Mouse (Mus musculus) forebrain, embryonic 12.5 days (tissue): ENCODE data around the gene Tmem59. TPM values are rescaled to one million over a fixed set of nuclear protein-coding genes. Genes with fewer than 3 reads are reported as not detected.

ENCODE experiments used
- ATAC-seq: fragments of 200-750 bp; cut with Nextera tagmentation; 2 replicates; pipeline ENCODE4 v1.8.0; 2017; ENCODE audit warnings: moderate TSS enrichment; ENCODE audit not compliant: low FRiP score
- H3K27ac ChIP-seq: fragments of 300-500 bp; sonication (generic); 2 replicates; pipeline ENCODE4 v1.5.1; 2016; ENCODE audit warnings: mild to moderate bottlenecking
- H3K27me3 ChIP-seq: fragments of 300-500 bp; sonication (generic); 2 replicates; pipeline ENCODE4 v1.6.1; 2016; ENCODE audit warnings: mild to moderate bottlenecking
- H3K36me3 ChIP-seq: fragments of 300-500 bp; sonication (generic); replicated peaks from 2 replicates; pipeline ENCODE4 v1.6.1; 2016; ENCODE audit warnings: mild to moderate bottlenecking
- H3K4me1 ChIP-seq: fragments of 300-500 bp; sonication (generic); 2 replicates; pipeline ENCODE4 v1.6.1; 2016
- H3K4me2 ChIP-seq: fragments of 300-500 bp; sonication (generic); 2 replicates; pipeline ENCODE4 v1.6.1; 2016; ENCODE audit warnings: mild to moderate bottlenecking, moderate library complexity
- H3K4me3 ChIP-seq: fragments of 300-500 bp; sonication (generic); replicated peaks from 2 replicates; pipeline ENCODE4 v1.5.1; 2016; ENCODE audit warnings: mild to moderate bottlenecking
- H3K9ac ChIP-seq: fragments of 300-500 bp; sonication (generic); 2 replicates; pipeline ENCODE4 v1.6.1; 2016; ENCODE audit warnings: mild to moderate bottlenecking
- H3K9me3 ChIP-seq: fragments of 300-500 bp; sonication (generic); 2 replicates; pipeline ENCODE4 v1.6.1; 2016
- WGBS: fragments of 180-500 bp; shearing (Covaris S2); methylation state at CpG from one replicate; pipeline ENCODE4 v1.1.7; 2016; 5-methylcytosine and 5-hydroxymethylcytosine counted together
- polyA plus RNA-seq: library from polyadenylated mRNA; unstranded; fragments of >200 nt; fragmentation: Nextera tagmentation; extraction: Ambion mirVana; gene quantifications from 2 replicates; pipeline ENCODE4 v1.2.1, GENCODE M21; 2016

The Tmem59 gene
- polyA plus RNA-seq, 1 experiment from 2014 or later, result 289 TPM

DNA sequence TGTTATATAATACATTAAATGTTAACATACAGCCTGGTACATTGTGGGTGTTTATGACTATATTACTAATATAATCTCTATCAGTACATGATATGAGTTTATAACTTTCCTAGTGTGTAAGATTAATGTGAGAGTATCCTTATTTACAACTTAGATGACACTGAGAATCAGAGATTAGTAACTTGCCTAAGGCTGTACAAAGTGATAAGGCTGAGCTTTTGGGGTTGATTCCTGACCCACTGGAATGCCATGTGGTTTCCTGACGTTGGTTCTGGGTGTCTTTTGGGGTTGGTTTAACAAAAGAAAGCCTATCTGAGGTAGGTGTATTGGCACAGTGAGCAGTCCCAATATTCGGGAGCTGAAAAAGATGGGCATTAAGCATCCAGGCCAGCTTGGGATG, 4.6 kb downstream of the Tmem59 start:
- ATAC-seq, result no peak
- Histone ChIP-seq H3K4me1 (peaks cover 25% of the 10 kb centered on the region), H3K4me2 (no peak overlapping the region), H3K9ac (no peak overlapping the region), H3K36me3 (peaks cover 18% of the 10 kb centered on the region), H3K27me3 (no peaks in the 10 kb centered on the region), H3K9me3 (no peaks in the 10 kb centered on the region), H3K27ac (no peak overlapping the region), H3K4me3 (no peak overlapping the region)
- 73% methylated on average over 2 of the region's 2 CpGs for WGBS

DNA sequence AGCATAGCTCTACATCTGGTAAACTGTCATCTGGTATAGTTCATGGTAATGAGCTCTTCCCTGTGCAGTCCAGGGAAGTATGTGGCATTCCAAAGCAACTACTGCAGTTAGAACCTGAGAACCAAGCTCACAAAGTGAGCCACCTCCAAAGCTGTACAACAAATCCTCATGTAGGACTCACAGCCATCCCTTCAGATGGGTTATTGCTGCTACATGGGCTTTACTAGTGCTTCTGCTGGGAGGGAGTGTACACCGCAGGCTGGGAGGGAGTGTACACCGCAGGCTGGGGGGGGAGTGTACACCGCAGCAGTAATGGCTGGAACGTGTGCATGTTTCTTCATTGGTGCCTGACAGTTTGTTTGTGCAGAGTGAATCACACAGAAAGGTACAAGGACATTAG, 5.0 kb downstream of the Tmem59 start:
- peaks cover 23% of the 10 kb centered on the region for H3K4me1 ChIP-seq
- H3K36me3 ChIP-seq, result peaks cover 21% of the 10 kb centered on the region
- WGBS, result 93% methylated on average over 4 of the region's 4 CpGs
- H3K9me3 ChIP-seq, result no peaks in the 10 kb centered on the region
- no peak overlapping the region for H3K4me3 ChIP-seq
- no peak for ATAC-seq
- H3K9ac ChIP-seq, result no peak overlapping the region
- no peak overlapping the region for H3K4me2 ChIP-seq
- H3K27ac ChIP-seq, result no peak overlapping the region
- H3K27me3 ChIP-seq, result no peaks in the 10 kb centered on the region

DNA sequence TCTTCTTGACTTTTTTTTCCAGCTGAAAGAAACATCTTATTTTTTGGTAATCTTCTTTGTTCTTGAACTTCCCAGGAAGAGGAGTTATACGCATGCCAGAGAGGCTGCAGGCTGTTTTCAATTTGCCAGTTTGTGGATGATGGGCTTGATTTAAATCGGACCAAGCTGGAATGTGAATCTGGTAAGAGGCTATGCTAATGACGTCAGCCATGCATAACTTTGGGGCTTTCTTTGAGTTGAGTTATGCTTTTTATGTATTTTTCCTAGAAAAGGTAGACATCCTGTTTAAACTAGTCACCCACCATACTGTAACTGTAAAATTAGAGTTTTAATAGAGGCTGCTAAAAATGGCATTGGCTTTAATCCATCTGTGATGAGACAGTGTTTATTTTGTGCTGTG, 7.5 kb downstream of the Tmem59 start:
- H3K27me3 ChIP-seq, result no peaks in the 10 kb centered on the region
- WGBS, result 77% methylated on average over 3 of the region's 3 CpGs
- H3K9me3 ChIP-seq, result no peaks in the 10 kb centered on the region
- H3K27ac ChIP-seq, result no peak overlapping the region
- no peak overlapping the region for H3K4me2 ChIP-seq
- ATAC-seq, result no peak
- no peak overlapping the region for H3K9ac ChIP-seq
- H3K4me3 ChIP-seq, result no peak overlapping the region
- peaks cover 43% of the 10 kb centered on the region for H3K36me3 ChIP-seq
- peaks cover 14% of the 10 kb centered on the region for H3K4me1 ChIP-seq

DNA sequence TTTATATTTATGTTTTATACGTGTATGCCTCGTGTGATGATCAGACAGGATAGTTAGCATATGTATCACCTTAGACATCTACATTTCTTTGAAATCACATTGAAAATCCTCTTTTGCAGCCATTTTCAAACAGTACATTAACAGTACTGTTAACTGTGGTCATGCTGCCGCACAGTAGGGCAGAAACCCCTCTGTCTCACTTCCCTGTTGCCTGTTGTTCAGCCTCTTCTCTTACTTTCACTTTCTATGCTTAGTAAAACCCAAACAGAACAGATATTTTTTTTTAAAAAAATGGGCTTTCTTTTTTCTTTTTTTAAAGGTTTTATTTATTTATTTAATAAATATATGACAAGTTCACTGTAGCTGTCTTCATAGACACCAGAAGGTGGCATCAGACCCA, 15.6 kb downstream of the Tmem59 start:
- H3K36me3 ChIP-seq, result peaks cover 80% of the 10 kb centered on the region
- no peaks in the 10 kb centered on the region for H3K9me3 ChIP-seq
- WGBS, result 98% methylated on average over 3 of the region's 3 CpGs
- no peak overlapping the region for H3K27ac ChIP-seq
- H3K27me3 ChIP-seq, result no peaks in the 10 kb centered on the region
- no peak for ATAC-seq
- H3K4me3 ChIP-seq, result no peak overlapping the region
- H3K4me1 ChIP-seq, result no peaks in the 10 kb centered on the region
- no peak overlapping the region for H3K9ac ChIP-seq
- H3K4me2 ChIP-seq, result no peak overlapping the region

DNA sequence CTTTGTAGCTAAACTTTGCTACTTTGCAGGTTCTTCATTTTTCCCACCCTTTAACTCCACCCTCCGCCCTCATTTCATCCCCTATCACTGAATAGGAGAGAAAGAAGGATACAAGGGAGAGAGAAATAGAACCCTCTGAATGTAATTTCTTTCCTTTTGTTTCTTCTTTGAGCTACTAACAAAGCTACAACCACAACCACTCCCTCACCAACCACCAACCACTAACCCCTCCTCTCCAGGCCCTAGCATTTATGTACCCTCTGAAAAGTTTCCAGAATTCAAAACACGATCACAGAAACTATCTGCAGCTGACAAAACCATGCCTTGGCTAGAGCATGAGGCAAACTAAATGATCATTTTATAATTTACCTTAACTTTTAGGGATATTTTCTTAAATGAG, 18.3 kb downstream of the Tmem59 start:
- H3K9me3 ChIP-seq, result no peaks in the 10 kb centered on the region
- ATAC-seq, result no peak
- H3K27ac ChIP-seq, result no peak overlapping the region
- no peak overlapping the region for H3K9ac ChIP-seq
- WGBS, result 93% methylated on average over 2 of the region's 2 CpGs
- H3K36me3 ChIP-seq, result peaks cover 83% of the 10 kb centered on the region
- no peaks in the 10 kb centered on the region for H3K4me1 ChIP-seq
- H3K4me2 ChIP-seq, result no peak overlapping the region
- H3K4me3 ChIP-seq, result no peak overlapping the region
- no peaks in the 10 kb centered on the region for H3K27me3 ChIP-seq

DNA sequence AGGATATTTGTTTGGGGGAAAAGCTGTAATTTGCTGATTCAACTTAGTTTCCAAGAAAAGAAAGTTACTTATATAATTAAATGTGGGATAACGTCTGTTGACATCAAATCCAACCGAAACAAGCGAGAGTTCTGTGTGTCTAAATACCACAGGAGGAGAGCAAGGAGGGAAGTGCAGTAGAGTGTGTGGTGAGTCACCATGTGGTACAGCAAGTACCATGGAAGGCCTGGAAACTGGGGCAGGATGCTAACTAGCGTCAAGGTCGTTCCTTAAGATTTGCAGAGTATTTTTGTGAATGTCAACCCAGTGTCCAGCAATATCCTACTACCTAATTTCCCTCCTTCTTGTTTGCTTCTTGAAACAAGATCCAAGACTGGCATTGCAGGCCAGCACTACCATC, 19.9 kb downstream of the Tmem59 start:
- no peaks in the 10 kb centered on the region for H3K4me1 ChIP-seq
- no peak overlapping the region for H3K9ac ChIP-seq
- no peak overlapping the region for H3K4me3 ChIP-seq
- 95% methylated on average over 5 of the region's 5 CpGs for WGBS
- no peak overlapping the region for H3K4me2 ChIP-seq
- ATAC-seq, result no peak
- H3K9me3 ChIP-seq, result no peaks in the 10 kb centered on the region
- H3K36me3 ChIP-seq, result peaks cover 87% of the 10 kb centered on the region
- H3K27me3 ChIP-seq, result no peaks in the 10 kb centered on the region
- no peak overlapping the region for H3K27ac ChIP-seq

DNA sequence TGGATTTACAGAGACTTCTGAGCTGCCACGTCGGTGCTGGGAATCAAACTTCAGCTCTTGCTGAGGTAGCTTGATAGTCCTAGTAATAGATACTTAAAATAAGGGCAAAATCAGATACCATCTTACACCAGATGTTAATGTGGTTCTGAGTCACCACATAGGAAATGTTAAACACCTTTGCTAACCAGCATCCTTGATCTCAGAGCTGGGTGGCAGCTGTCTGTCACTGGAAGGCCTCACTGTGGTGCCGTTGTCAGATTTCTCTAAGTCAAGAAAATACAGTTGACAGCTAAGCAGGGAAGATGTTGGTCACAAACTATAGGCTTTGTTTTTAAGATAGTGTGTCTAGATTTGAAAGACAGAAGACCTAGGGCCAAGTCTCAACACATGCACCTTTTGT, 23.6 kb downstream of the Tmem59 start:
- ATAC-seq, result no peak
- Histone ChIP-seq H3K9ac (no peak overlapping the region), H3K27ac (no peak overlapping the region), H3K4me1 (no peaks in the 10 kb centered on the region), H3K4me2 (no peak overlapping the region), H3K27me3 (no peaks in the 10 kb centered on the region), H3K4me3 (no peak overlapping the region), H3K9me3 (no peaks in the 10 kb centered on the region), H3K36me3 (peaks cover 90% of the 10 kb centered on the region)
- 96% methylated on average over 3 of the region's 3 CpGs for WGBS

DNA sequence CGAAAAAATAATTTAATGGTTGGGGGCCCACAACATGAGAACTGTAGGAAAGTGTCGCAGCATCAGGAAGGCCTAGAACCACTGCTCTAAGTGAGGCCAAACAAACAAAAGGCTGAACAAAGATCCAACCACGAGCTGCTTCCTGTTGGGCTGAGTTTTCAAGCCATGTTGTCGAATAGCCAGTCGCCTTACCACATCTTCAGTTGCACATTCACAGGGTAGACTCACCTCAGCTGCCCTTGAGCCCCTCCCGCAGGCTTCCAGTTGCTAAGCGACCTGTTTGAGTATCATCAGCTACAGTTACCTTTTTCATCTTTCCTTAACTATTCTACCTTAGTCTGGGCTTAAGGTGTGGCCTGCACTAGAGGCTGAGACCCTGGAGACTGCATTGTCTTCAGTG, 24.8 kb downstream of the Tmem59 start:
- Histone ChIP-seq H3K36me3 (peaks cover 88% of the 10 kb centered on the region), H3K9me3 (no peaks in the 10 kb centered on the region), H3K4me1 (no peaks in the 10 kb centered on the region), H3K9ac (no peak overlapping the region), H3K27me3 (no peaks in the 10 kb centered on the region), H3K27ac (no peak overlapping the region), H3K4me3 (no peak overlapping the region), H3K4me2 (no peak overlapping the region)
- 93% methylated on average over 7 of the region's 7 CpGs for WGBS
- no peak for ATAC-seq

DNA sequence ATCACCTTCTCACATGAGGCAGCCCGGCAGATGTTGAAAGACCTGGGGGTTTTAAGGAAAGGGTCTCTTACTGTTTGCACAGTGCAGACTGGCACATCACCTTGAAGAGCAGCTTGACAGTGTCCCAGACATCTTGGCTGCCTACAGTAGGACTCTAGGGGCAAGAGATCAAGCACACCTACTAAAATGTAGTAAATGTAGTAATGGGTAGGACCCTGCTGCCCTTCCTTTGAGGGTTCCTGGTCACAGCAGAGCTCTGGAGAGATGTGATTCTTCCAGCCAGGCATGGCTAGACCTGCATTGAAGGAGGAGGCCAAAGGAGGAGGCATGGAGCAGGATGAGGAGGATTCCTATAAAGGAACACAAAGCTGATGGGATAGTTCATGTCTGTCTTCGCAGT, 28.8 kb downstream of the Tmem59 start:
- ATAC-seq, result no peak
- H3K9me3 ChIP-seq, result no peaks in the 10 kb centered on the region
- H3K27ac ChIP-seq, result no peak overlapping the region
- H3K4me3 ChIP-seq, result no peak overlapping the region
- no peaks in the 10 kb centered on the region for H3K4me1 ChIP-seq
- WGBS, result 95% methylated on average over 2 of the region's 2 CpGs
- H3K4me2 ChIP-seq, result no peak overlapping the region
- no peak overlapping the region for H3K9ac ChIP-seq
- peaks cover 52% of the 10 kb centered on the region for H3K36me3 ChIP-seq
- H3K27me3 ChIP-seq, result no peaks in the 10 kb centered on the region

DNA sequence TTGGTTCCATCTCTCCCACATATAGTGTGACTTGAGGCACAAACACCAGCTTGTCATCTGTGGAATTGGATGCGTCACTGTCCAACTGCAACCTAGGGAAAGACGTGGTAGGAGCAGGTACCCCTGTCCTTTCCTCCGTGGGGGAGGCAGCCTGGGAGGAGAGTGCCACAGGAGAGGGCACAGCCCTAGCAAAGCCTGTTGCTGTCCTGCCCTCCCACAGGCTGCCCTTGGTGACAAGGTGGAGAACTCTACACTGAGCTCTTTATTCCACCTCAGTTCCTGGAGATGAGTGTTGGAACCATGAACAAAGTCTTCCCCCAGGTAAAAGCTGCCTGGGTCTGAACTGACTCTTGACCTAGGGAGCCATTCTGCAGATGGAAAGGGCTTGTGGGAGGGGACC, 30.7 kb downstream of the Tmem59 start, which contains the start of gene Ldlrad1:
Gene Ldlrad1, plus strand, starts transcription at position 301 of the 400 bp plus-strand sequence.
- Histone ChIP-seq H3K4me2 (no peak within 1 kb of the TSS), H3K9ac (no peak within 1 kb of the TSS), H3K4me1 (no peaks in the 10 kb centered on the region), H3K36me3 (peaks cover 33% of the 10 kb centered on the region), H3K4me3 (no peak within 1 kb of the TSS), H3K27me3 (no peaks in the 10 kb centered on the region), H3K27ac (no peak within 1 kb of the TSS), H3K9me3 (no peaks in the 10 kb centered on the region)
- WGBS, result 91% methylated on average over 3 of the region's 3 CpGs
- ATAC-seq, result no peak

DNA sequence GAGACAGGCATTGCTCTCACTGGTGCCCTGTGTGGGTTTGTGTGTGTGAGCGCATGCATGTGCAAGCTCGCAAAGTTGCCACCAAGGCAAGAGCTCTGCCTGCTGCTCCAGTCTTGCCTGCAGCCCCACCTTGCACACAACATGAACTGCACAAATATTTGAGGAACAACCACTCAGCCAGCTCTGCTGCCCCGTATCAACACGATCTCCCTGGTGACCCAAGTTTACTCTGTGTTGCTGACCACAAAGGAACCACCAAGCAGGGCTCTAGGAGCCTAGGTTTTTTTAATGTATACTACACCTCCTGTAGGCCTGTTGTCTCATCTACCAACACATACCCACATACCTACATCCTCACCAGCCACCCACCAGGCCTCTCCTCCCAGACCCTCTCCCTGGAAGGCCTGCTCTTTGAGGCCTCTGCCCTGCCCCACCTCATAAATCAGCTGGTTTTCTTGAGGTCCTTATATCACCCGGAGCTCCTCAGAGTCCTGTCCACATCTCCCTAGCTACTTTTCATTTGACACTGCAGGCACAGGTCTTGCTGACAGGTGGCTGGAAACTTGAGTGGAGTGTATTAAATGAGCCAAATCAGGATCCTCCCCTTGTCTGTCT, 32.4 kb downstream of the Tmem59 start:
- Histone ChIP-seq H3K4me3 (no peak overlapping the region), H3K9ac (no peak overlapping the region), H3K9me3 (no peaks in the 10 kb centered on the region), H3K27ac (no peak overlapping the region), H3K27me3 (no peaks in the 10 kb centered on the region), H3K4me1 (no peaks in the 10 kb centered on the region), H3K36me3 (peaks cover 18% of the 10 kb centered on the region), H3K4me2 (no peak overlapping the region)
- no peak for ATAC-seq
- WGBS, result 92% methylated on average over 5 of the region's 5 CpGs

DNA sequence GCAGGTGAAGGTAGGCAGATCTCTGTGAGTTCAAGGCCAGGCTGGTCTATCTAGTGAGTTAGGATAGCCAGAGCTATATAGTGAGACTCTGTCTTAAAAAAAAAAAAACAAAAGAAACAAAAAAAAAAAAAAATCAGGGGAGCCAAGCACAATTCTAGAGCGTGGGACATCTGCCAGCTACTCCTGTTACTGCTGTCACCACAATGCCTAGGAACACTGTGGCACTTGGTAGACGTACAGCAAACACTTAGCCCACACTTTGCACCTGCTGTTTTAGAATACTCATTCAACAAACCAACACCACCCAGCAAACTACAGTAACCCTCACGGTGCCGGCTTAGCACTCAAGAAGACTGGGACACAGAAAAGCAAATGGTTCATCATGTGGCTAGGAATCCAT, 33.3 kb downstream of the Tmem59 start:
- H3K36me3 ChIP-seq, result peaks cover 11% of the 10 kb centered on the region
- H3K27ac ChIP-seq, result no peak overlapping the region
- ATAC-seq, result no peak
- H3K4me2 ChIP-seq, result no peak overlapping the region
- no peak overlapping the region for H3K4me3 ChIP-seq
- H3K9me3 ChIP-seq, result no peaks in the 10 kb centered on the region
- no peak overlapping the region for H3K9ac ChIP-seq
- 82% methylated on average over 4 of the region's 4 CpGs for WGBS
- H3K27me3 ChIP-seq, result no peaks in the 10 kb centered on the region
- no peaks in the 10 kb centered on the region for H3K4me1 ChIP-seq

DNA sequence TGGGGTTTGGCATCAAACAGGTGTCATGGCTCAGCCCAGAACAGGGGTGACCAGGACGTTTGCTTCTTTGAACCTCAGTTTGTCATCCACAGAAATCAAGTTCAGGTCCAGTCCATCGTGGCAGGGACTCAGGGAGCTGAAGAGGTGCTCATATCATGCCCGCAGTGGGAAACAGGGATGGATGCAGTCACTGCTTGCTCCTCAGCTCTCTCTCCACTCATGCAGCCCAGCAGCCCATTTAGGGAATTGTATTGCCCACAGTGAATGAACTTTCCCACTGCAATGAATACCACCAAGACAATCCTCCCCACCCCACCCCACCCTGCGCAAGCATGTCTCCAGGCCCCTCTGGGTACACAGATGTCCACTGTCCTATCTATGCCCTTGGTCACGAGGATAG, 33.7 kb downstream of the Tmem59 start:
- WGBS, result 80% methylated on average over 5 of the region's 5 CpGs
- Histone ChIP-seq H3K9ac (no peak overlapping the region), H3K4me3 (no peak overlapping the region), H3K27me3 (no peaks in the 10 kb centered on the region), H3K36me3 (peaks cover 6% of the 10 kb centered on the region; the same call in 1 of the 2 replicates), H3K27ac (no peak overlapping the region), H3K4me2 (no peak overlapping the region), H3K4me1 (no peaks in the 10 kb centered on the region), H3K9me3 (no peaks in the 10 kb centered on the region)
- ATAC-seq, result no peak
